Mouse (Mus musculus): ENCODE measurements at regions not wholly inside any gene's neighbourhood (a gene's known extent, or its start where the extent isn't known, plus 50 kb on each side); places are given as distances from the start of the nearest gene placed in this dataset.

- TF ChIP-seq MAFK (IDR thresholded peaks at IDR 0.05; ENCODE audit: insufficient read depth, low read depth, low read length) (no peak), HCFC1 (IDR thresholded peaks at IDR 0.05; ENCODE audit: borderline replicate concordance, insufficient read depth, low read length) (no peak)
Measured at GRCm38 (mm10) chr11:6738163-6738562, 79.8 kb downstream of the Ramp3 start.

All from ES-E14 (cell line).